Mouse (Mus musculus): Measurements from ENCODE around the gene Grb10.
A peak's percentile ranks its signal among the peaks of the same experiment; 100 is the strongest.

The Grb10 gene

GRCm38 (mm10) chr11:11947857-11948256 is 90.6 kb downstream of the Grb10 start:
- DNase-seq (ENCODE audit: low spot score in 2 of 2), result no peak

- DNase-seq (ENCODE audit: low spot score in 2 of 2), result no peak
Measured at GRCm38 (mm10) chr11:11945766-11946165, 92.7 kb downstream of the Grb10 start.

GRCm38 (mm10) chr11:11944814-11945213 is 93.7 kb downstream of the Grb10 start:
- DNase-seq (ENCODE audit: low spot score in 2 of 2), result no peak

GRCm38 (mm10) chr11:11944082-11944349 is 94.5 kb downstream of the Grb10 start:
- no peak for DNase-seq (ENCODE audit: low spot score in 2 of 2)

- DNase-seq (ENCODE audit: low spot score in 2 of 2), result no peak
Measured at GRCm38 (mm10) chr11:11943240-11944081, 95.0 kb downstream of the Grb10 start.

GRCm38 (mm10) chr11:11942320-11943217 is 95.9 kb downstream of the Grb10 start:
- DNase-seq (ENCODE audit: low spot score in 2 of 2), result no peak

GRCm38 (mm10) chr11:11940833-11941681 is 97.4 kb downstream of the Grb10 start:
- no peak for DNase-seq (ENCODE audit: low spot score in 2 of 2)

- DNase-seq (ENCODE audit: low spot score in 2 of 2), result no peak
Measured at GRCm38 (mm10) chr11:11939611-11940010, 98.9 kb downstream of the Grb10 start.

GRCm38 (mm10) chr11:11938591-11938990 is 99.9 kb downstream of the Grb10 start:
- no peak for DNase-seq (ENCODE audit: low spot score in 2 of 2)

- no peak for DNase-seq (ENCODE audit: low spot score in 2 of 2)
Measured at GRCm38 (mm10) chr11:11937340-11938030, 101.0 kb downstream of the Grb10 start.

- DNase-seq (ENCODE audit: low spot score in 2 of 2), result no peak
Measured at GRCm38 (mm10) chr11:11934808-11935207, 103.7 kb downstream of the Grb10 start.

- peak in 1 of 2 experiments; percentile 6 for DNase-seq (ENCODE audit: low spot score in 2 of 2)
Measured at GRCm38 (mm10) chr11:11932102-11932789, 106.2 kb downstream of the Grb10 start.

GRCm38 (mm10) chr11:11931688-11932087 is 106.8 kb downstream of the Grb10 start:
- DNase-seq (ENCODE audit: low spot score in 2 of 2), result no peak

GRCm38 (mm10) chr11:11930527-11930926 is 108.0 kb downstream of the Grb10 start:
- no peak for DNase-seq (ENCODE audit: low spot score in 2 of 2)

GRCm38 (mm10) chr11:11929059-11929458 is 109.4 kb downstream of the Grb10 start:
- DNase-seq (ENCODE audit: low spot score in 2 of 2), result no peak

GRCm38 (mm10) chr11:11928586-11928985 is 109.9 kb downstream of the Grb10 start:
- no peak for DNase-seq (ENCODE audit: low spot score in 2 of 2)

- no peak for DNase-seq (ENCODE audit: low spot score in 2 of 2)
Measured at GRCm38 (mm10) chr11:11923900-11924299, 114.6 kb downstream of the Grb10 start.

- DNase-seq (ENCODE audit: low spot score in 2 of 2), result no peak
Measured at GRCm38 (mm10) chr11:11923345-11923744, 115.1 kb downstream of the Grb10 start.

GRCm38 (mm10) chr11:11922106-11922505 is 116.4 kb downstream of the Grb10 start:
- no peak for DNase-seq (ENCODE audit: low spot score in 2 of 2)

- peak; percentile 23 to 25 for DNase-seq (ENCODE audit: low spot score in 2 of 2)
Measured at GRCm38 (mm10) chr11:11907703-11908413, 130.6 kb downstream of the Grb10 start.
